Mouse (Mus musculus) spleen, adult 2 months (tissue): ENCODE data around the gene Gng12.

ENCODE experiments used
- CTCF ChIP-seq: fragments of 200-500 bp; IDR thresholded peaks from 2 replicates; pipeline ENCODE4 v1.5.1; 2011; ENCODE audit warnings: mild to moderate bottlenecking, inconsistent platforms; ENCODE audit not compliant: insufficient read depth, insufficient read length, insufficient replicate concordance; ENCODE audit errors: extremely low read depth
- POLR2A ChIP-seq: fragments of 200-500 bp; IDR thresholded peaks from 2 replicates; pipeline ENCODE4 v1.6.1; 2011; ENCODE audit warnings: low read depth, low read length, inconsistent platforms

- TF ChIP-seq CTCF (no peak), POLR2A (no peak)
Measured at GRCm38 (mm10) chr6:66915592-66915991, 19.4 kb downstream of the Gng12 start.
